Mouse (Mus musculus) 3134 (cell line): ENCODE data around the gene Lcor.

Experiments
- DNase-seq: peaks from one replicate; pipeline ENCODE4 v3.0.0-alpha.2; 2011; ENCODE audit warnings: low spot score; ENCODE audit not compliant: insufficient read length; ENCODE audit errors: extremely low read depth

The Lcor gene

GRCm38 (mm10) chr19:41473566-41474135 is 8.8 kb upstream of the Lcor start:
- no peak for DNase-seq

DNA sequence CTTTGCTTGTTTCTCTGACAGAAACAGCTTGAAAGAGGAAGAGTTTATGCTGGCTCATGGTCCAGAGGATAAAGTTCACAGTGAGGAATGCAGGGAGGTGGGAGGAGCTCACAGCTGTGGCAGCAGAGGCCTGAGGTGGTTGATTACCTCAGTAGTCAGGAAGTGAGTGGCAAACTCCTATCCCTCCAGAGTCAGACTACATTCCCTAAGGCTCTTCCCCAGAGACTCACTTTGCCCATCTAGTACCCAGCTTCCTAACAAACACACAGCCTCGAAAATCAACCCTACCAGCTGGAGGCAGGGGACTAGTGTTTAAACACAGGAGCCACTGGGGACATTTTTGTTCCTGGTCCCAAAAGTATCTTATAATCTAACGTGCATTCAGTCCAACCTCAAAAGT is 7.5 kb upstream of the Lcor start:
- DNase-seq, result peak; percentile 48

DNA sequence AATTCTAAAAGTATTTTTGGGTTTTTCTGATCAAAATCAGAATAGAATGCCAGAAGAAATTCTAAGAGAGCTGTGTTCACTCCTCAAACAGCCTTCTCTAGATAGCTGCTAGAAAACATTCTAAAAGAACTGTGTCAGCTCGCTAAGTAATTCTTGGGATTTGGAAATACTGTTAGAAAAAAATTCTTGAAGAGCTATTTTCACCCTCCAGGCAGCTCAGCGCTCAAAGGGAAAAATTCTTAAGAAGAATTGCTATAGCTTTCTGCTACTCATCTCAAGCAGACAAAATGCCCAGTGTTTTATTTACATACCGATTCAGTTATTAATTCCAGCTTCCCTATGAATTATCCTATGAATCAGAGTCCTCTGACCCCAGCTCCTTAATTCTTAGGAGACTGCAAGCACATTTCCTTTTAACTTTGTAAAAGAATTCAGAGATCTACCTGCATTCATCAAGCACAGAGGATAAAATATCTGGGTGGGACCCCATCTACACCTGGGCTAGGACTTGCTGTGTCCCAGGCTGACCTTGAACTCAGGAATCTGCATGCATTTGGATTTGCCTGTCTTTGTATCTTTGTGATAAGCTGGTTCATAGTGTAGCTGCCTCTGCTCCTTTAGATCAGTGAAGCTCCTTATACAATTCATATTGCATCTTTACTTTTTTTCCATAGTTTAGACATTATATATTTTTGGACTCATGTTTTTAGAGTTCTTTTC is 5.7 kb upstream of the Lcor start:
- DNase-seq, result no peak

- peak; percentile 36 for DNase-seq
Measured at GRCm38 (mm10) chr19:41481030-41481886, 1.2 kb upstream of the Lcor start.

DNA sequence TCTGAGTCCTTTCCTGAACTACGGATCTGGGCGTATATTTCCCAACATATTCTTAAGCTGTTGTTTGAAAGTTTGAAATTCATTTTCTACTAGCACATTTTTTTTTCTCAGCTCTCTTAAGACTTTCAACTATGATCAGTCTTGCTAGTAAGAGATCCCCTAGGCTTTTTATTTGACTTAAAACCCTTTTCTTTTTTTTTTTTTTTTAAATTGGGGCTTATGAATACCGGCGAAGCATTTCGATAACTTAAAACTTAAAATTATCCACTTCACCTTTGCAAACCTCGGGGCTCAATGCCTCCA is 599 bp upstream of the Lcor start:
- DNase-seq, result no peak

- DNase-seq, result peak; percentile 71
Measured at GRCm38 (mm10) chr19:41482909-41483444, 540 bp downstream of the Lcor start.

- DNase-seq, result peak; percentile 51
Measured at GRCm38 (mm10) chr19:41483445-41484040, 1.1 kb downstream of the Lcor start.

DNA sequence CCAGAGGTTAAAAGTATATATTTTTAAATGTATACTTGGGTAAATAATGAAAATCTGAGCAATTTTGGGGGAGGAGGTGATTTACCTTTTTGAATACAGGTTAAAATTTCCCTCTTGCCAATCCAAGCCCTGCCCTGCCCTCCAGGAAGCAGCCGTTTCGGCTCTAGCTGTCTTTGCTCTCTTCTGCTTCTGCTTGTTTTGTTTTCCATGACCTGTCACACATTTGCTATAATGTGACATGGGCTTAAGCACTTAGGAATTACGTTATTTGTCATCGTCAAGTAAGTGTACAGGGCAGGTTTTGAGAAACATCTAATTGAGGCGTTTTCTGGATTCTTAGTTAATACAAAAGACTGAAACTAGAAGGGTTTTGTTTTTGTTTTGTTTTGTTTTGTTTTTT is 1.9 kb downstream of the Lcor start:
- DNase-seq, result no peak

GRCm38 (mm10) chr19:41495382-41496032 is 13.1 kb downstream of the Lcor start:
- peak; percentile 41 for DNase-seq

DNA sequence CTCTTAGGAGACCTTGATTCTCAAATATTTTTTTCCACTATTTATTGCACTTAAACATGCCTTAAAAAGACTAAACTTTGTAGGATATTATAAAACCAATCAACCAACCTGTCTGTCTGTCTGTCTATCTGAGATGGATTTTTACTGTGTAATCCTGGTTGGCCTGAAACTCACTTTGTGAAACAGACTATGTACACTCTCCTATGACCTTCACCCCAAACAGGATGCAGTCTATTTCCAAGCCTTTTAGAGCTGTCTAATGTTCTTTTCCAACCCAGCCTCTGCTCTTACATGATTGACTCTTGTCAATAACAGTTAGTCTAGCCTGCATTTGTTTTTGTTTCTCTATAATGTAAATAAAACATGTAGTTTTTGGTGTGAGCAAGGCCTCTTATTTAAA is 13.6 kb downstream of the Lcor start:
- no peak for DNase-seq

DNA sequence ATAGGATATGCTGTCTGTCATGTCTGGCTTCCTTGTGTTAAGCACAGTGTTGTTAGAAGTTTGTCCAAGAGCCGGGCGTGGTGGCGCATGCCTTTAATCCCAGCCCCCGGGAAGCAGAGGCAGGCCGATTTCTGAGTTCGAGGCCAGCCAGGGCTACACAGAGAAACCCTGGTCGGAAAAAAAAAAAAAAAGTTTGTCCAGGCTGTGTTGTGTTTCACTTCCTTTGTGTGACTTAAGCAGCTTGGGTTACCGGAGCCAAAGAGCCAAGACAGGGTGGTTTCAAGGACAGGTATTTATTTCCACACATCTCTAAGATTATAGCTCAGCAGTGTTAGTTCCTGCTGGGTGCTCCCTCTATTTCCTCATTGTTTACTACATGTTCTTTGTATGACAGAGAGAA is 25.4 kb downstream of the Lcor start:
- no peak for DNase-seq

DNA sequence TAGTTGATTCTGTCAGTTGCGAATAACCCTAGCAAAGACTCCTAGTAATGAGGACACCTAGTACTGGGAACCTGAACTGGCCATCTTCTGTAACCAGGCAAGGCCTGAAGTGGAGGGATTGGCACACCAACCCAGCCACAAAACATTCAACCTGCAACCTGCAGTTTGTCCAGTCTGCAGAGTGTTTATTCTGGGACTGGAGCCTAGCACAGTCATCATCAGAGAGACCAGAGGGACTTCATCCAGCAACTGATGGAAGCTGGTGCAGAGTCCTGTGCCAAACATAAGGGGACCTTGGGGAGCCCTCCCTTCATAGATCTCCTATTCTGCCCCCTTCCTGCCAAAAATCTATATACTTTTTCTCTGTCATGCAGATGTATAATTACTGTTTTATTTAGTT is 32.4 kb downstream of the Lcor start:
- DNase-seq, result no peak

GRCm38 (mm10) chr19:41515549-41515948 is 33.1 kb downstream of the Lcor start:
- no peak for DNase-seq

DNA sequence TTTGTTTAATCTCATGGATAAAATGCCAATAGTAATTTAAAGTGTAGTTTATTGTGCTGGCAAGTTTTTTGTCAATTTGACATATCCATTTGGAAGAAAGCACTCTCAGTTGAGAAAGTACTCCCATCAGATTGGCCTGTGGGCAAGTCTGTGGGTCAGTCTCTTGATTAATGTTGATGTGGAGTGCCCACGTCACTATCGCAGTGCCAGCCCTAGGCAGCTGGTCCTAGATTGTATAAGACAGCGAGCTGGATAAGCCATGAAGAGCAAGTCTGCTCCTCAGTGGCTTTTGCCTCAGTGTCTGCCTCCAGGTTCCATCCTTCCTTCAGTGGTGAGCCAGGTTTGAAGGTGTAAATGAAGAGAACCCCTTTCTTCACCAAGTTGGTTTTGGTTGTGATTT is 34.6 kb downstream of the Lcor start:
- no peak for DNase-seq

GRCm38 (mm10) chr19:41519121-41519520 is 36.7 kb downstream of the Lcor start:
- DNase-seq, result no peak

GRCm38 (mm10) chr19:41522246-41522645 is 39.8 kb downstream of the Lcor start:
- no peak for DNase-seq

GRCm38 (mm10) chr19:41523798-41524563 is 41.5 kb downstream of the Lcor start:
- DNase-seq, result no peak

DNA sequence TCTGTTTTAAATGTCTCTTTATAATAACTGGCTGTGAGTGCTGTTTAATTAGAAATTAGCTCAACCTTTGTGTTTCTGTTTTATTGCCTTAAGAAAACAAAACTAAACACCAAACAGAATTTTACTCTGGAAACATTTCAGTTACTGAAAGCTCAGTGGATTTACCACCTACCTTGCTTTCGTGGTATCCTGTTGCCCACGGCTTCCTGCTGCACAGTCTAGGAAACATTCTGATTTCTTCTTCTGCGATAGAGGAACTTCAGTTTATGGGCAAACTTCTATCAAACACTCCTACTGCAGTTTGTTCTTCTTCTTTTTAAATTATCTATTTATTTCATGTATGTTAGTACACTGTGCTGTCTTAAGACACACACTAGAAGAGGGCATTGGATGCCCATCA is 46.7 kb downstream of the Lcor start:
- DNase-seq, result no peak

GRCm38 (mm10) chr19:41534021-41534420 is 51.6 kb downstream of the Lcor start:
- DNase-seq, result no peak

GRCm38 (mm10) chr19:41556981-41557380 is 74.5 kb downstream of the Lcor start:
- no peak for DNase-seq
